Mouse (Mus musculus): Measurements from ENCODE around the gene Daam2. TPM values are rescaled to one million over a fixed set of nuclear protein-coding genes. Genes with fewer than 3 reads are reported as not detected.
"Not testable (repeated sequence)": the region's sequence is repeated elsewhere in the genome, so short reads cannot be mapped to it uniquely, and the experiment has no call there.

Daam2 gene
- polyA plus RNA-seq, 1 experiment from 2014 or later: 1.2 TPM

DNA sequence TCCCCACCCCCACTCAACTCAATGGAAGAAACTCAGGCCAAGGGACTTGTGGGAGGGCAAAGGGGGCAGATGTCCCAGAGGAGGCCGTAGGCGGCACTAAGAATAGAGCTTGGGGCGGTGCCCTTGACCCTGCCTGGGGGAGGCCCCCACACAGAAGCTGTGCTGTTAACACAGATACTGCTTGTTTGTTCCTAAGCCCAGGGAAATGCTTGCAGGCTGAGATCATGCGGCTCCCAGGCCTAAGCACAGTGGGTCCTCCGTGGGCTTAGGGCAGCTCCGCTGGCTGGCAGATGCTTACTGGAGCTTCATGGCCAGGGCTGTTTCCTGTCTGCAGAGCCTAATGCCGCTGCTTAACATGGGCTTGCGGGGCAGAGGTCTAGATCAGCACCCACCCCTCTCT is 91.5 kb downstream of the Daam2 start:
- Histone ChIP-seq H3K36me3 (ENCODE audit: poor library complexity, severe bottlenecking) (no peaks in the 10 kb centered on the region), H3K4me2 (no peak overlapping the region), H3K9me3 (replicated peaks) (no peaks in the 10 kb centered on the region), H3K4me1 (0 out of 2 replicates have a peak, but pooled peaks cover 6% of the 10 kb centered on the region), H3K4me3 (no peak overlapping the region), H3K27me3 (no peaks in the 10 kb centered on the region), H3K27ac (no peak overlapping the region), H3K9ac (no peak overlapping the region)
- WGBS: 69% methylated on average over 8 of the region's 8 CpGs
- ATAC-seq: peak; percentile 68

- no peak overlapping the region for H3K4me3 ChIP-seq
- no peaks in the 10 kb centered on the region for H3K9me3 ChIP-seq (replicated peaks)
- H3K27ac ChIP-seq: no peak overlapping the region
- H3K4me2 ChIP-seq: no peak overlapping the region
- no peak overlapping the region for H3K9ac ChIP-seq
- H3K36me3 ChIP-seq (ENCODE audit: poor library complexity, severe bottlenecking): no peaks in the 10 kb centered on the region
- H3K27me3 ChIP-seq: no peaks in the 10 kb centered on the region
- peak; percentile 12; the same call in 1 of the 2 replicates for ATAC-seq
- 39% methylated on average over 4 of the region's 4 CpGs for WGBS
- H3K4me1 ChIP-seq: 0 out of 2 replicates have a peak, but pooled peaks cover 6% of the 10 kb centered on the region
Measured at GRCm38 (mm10) chr17:49468223-49468622, 95.9 kb downstream of the Daam2 start.

GRCm38 (mm10) chr17:49464884-49465283 is 99.3 kb downstream of the Daam2 start:
- no peaks in the 10 kb centered on the region for H3K4me1 ChIP-seq
- no peaks in the 10 kb centered on the region for H3K36me3 ChIP-seq (ENCODE audit: poor library complexity, severe bottlenecking)
- no peaks in the 10 kb centered on the region for H3K9me3 ChIP-seq (replicated peaks)
- 80% methylated on average over 3 of the region's 3 CpGs for WGBS
- H3K27ac ChIP-seq: no peak overlapping the region
- no peak overlapping the region for H3K4me2 ChIP-seq
- H3K27me3 ChIP-seq: no peaks in the 10 kb centered on the region
- ATAC-seq: no peak
- H3K4me3 ChIP-seq: no peak overlapping the region
- H3K9ac ChIP-seq: no peak overlapping the region

DNA sequence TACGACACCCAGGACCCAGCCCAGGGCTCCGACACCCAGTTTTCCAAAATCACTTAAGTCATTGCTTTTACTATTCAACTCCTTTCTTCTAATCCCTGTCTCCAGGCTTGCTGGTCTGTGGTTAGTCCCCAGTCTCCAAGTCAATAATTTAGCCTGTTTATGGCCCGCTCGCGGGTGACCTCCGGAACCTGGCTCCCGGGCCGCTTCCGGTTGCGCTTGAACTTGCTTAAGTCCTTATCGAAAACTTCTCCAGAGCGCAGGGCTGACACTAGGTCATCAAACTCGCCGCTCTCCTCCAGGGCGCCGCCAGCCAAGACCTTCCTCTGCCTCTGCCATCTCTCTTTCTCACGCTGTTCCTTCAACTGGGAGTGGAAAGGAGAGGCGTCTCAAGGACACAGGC is 105.8 kb downstream of the Daam2 start:
- no peak overlapping the region for H3K9ac ChIP-seq
- ATAC-seq: no peak
- WGBS: 97% methylated on average over 18 of the region's 18 CpGs

DNA sequence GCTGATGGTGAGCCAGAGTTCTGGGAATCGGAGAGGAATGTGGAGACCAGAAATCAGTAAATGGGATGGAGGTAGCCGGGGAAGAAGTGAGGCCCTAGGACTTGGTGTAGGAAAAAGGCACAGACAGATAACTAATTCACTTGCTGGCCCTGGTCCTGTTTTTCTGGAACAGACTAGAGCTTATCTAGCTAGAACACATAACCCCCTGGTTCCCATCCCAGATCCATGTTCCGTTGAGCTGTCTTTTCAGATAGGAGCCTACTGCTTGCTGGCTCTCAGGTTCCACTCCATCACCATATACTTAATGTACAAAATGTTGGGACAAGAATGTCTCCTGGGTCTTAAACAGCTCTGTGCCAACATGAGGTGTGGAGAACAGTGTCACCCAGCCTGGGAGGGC is 106.3 kb downstream of the Daam2 start:
- no peak overlapping the region for H3K9ac ChIP-seq
- no peak overlapping the region for H3K4me2 ChIP-seq
- no peak overlapping the region for H3K27ac ChIP-seq
- no peak overlapping the region for H3K4me3 ChIP-seq
- no peaks in the 10 kb centered on the region for H3K9me3 ChIP-seq (replicated peaks)
- peaks cover 16% of the 10 kb centered on the region for H3K36me3 ChIP-seq (ENCODE audit: poor library complexity, severe bottlenecking)
- H3K27me3 ChIP-seq: no peaks in the 10 kb centered on the region
- no peaks in the 10 kb centered on the region for H3K4me1 ChIP-seq
- 97% methylated on average over 3 of the region's 3 CpGs for WGBS
- ATAC-seq: no peak

More for the DNA sequence above, 105.8 kb downstream of the Daam2 start:
- no peak overlapping the region for H3K27ac ChIP-seq
- no peak overlapping the region for H3K4me3 ChIP-seq
- H3K27me3 ChIP-seq: no peaks in the 10 kb centered on the region
- H3K9me3 ChIP-seq (replicated peaks): no peaks in the 10 kb centered on the region
- H3K36me3 ChIP-seq (ENCODE audit: poor library complexity, severe bottlenecking): peaks cover 16% of the 10 kb centered on the region
- no peaks in the 10 kb centered on the region for H3K4me1 ChIP-seq
- H3K4me2 ChIP-seq: no peak overlapping the region

- no peaks in the 10 kb centered on the region for H3K4me1 ChIP-seq
- no peak overlapping the region for H3K9ac ChIP-seq
- H3K36me3 ChIP-seq (ENCODE audit: poor library complexity, severe bottlenecking): peaks cover 20% of the 10 kb centered on the region
- no peaks in the 10 kb centered on the region for H3K27me3 ChIP-seq
- no peak overlapping the region for H3K27ac ChIP-seq
- ATAC-seq: no peak
- no peaks in the 10 kb centered on the region for H3K9me3 ChIP-seq (replicated peaks)
- no peak overlapping the region for H3K4me2 ChIP-seq
- no peak overlapping the region for H3K4me3 ChIP-seq
- 80% methylated on average over 4 of the region's 4 CpGs for WGBS
Measured at GRCm38 (mm10) chr17:49456334-49456733, 107.8 kb downstream of the Daam2 start.

DNA sequence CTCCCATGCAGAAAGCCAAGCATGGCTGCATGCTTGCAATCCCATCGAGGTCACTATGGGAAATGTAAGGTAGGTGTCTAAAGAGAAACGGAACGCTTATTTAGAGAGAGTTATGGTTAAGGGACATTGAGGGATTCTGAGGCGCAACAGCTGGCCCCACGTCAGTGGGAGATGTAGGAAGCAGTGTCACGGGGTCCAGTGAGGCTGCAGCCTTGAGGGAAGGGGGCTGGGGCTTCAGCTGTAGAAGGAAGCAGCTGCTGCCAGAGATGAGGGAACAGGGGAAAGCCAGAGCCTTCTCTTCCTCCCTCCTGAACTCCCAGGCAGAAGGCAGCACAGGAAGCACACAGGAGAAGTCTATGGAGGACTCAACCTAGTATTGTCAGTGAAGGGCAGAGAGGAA is 113.2 kb downstream of the Daam2 start:
- H3K27me3 ChIP-seq: no peaks in the 10 kb centered on the region
- H3K4me1 ChIP-seq: 0 out of 2 replicates have a peak, but pooled peaks cover 4% of the 10 kb centered on the region
- no peak for ATAC-seq

DNA sequence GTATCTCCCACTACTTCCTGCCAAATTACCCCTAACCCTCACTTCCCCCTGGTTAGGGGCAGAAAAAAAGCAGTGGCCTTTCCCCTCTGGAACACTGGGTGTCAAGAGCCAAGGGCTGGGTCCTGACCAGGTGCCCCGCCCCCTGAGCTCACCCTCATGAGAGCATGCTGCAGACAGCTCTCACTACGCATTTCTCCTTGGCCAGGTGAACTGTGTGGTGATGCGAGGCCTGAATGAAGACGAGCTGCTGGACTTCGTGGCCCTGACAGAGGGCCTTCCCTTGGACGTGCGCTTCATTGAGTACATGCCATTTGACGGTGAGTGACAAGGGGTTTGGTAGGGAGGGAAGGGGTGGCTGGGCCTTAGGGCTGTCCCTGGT is 114.9 kb downstream of the Daam2 start:
- no peak for ATAC-seq
- H3K9me3 ChIP-seq (replicated peaks): no peaks in the 10 kb centered on the region
- no peaks in the 10 kb centered on the region for H3K27me3 ChIP-seq
- H3K4me2 ChIP-seq: no peak overlapping the region
- no peak overlapping the region for H3K27ac ChIP-seq
- H3K4me3 ChIP-seq: no peak overlapping the region
- 84% methylated on average over 8 of the region's 8 CpGs for WGBS
- peaks cover 19% of the 10 kb centered on the region for H3K36me3 ChIP-seq (ENCODE audit: poor library complexity, severe bottlenecking)
- 0 out of 2 replicates have a peak, but pooled peaks cover 4% of the 10 kb centered on the region for H3K4me1 ChIP-seq
- no peak overlapping the region for H3K9ac ChIP-seq

More for the DNA sequence above, 113.2 kb downstream of the Daam2 start:
- Histone ChIP-seq H3K9me3 (replicated peaks) (no peaks in the 10 kb centered on the region), H3K4me3 (no peak overlapping the region), H3K9ac (no peak overlapping the region), H3K4me2 (no peak overlapping the region), H3K27ac (no peak overlapping the region), H3K36me3 (ENCODE audit: poor library complexity, severe bottlenecking) (peaks cover 32% of the 10 kb centered on the region)
- 91% methylated on average over 6 of the region's 6 CpGs for WGBS

- Histone ChIP-seq H3K9ac (no peak overlapping the region), H3K27me3 (no peaks in the 10 kb centered on the region), H3K9me3 (replicated peaks) (no peaks in the 10 kb centered on the region), H3K4me1 (0 out of 2 replicates have a peak, but pooled peaks cover 4% of the 10 kb centered on the region), H3K4me2 (no peak overlapping the region), H3K36me3 (ENCODE audit: poor library complexity, severe bottlenecking) (peaks cover 16% of the 10 kb centered on the region), H3K27ac (no peak overlapping the region), H3K4me3 (no peak overlapping the region)
- ATAC-seq: peak; percentile 30; the same call in 1 of the 2 replicates
- WGBS: 79% methylated on average over 9 of the region's 9 CpGs
Measured at GRCm38 (mm10) chr17:49448570-49449229, 115.4 kb downstream of the Daam2 start.

DNA sequence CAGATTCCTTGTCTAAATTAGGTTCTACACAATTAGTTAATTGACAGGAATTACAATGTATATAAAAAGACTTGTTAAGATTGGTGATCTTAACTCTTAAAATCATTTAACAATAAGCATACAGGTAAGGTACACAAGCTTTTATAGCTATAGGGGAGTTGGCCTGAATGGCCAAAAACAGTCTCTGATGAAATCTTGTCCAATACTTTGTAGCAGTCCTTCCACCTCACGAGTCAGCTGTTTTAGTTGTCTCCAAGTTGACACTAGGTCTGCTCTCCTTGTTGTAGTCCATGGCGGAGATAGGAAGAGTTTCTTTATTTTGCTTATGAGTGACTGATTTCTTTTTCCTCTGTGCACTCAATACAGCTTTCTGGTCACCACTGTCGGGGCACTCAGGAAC is 121.3 kb downstream of the Daam2 start:
- ATAC-seq; H3K4me3 ChIP-seq; H3K9me3 ChIP-seq (replicated peaks); H3K27ac ChIP-seq; H3K27me3 ChIP-seq; H3K4me1 ChIP-seq; H3K4me2 ChIP-seq; H3K9ac ChIP-seq: not testable (repeated sequence)
- 82% methylated on average over 3 of the region's 3 CpGs for WGBS
- H3K36me3 ChIP-seq (ENCODE audit: poor library complexity, severe bottlenecking): peaks cover 16% of the 10 kb centered on the region; the same call in 1 of the 2 replicates

GRCm38 (mm10) chr17:49440331-49441130 is 123.6 kb downstream of the Daam2 start:
- ATAC-seq: no peak
- no peaks in the 10 kb centered on the region for H3K4me1 ChIP-seq
- WGBS: 88% methylated on average over 14 of the region's 14 CpGs

DNA sequence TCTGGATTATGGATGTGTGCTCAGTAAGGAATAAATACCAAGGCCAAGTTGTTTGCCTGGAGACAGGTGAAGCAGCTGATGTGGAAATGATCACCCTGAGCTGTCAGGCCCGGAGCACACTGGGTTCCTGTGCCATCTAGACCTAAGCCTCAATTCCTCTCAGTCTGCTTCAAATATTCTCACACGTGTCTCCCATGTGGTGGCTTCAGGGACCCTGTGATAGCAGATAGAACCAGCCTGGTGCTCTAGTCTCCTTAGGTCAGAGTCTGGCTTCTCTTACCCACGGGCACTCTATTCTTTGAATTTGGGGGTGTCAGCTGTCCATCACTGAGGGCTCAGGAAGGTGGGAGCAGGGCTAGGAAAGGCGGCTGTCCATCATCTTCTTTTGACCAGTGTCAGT is 124.4 kb downstream of the Daam2 start:
- Histone ChIP-seq H3K9me3 (replicated peaks) (no peaks in the 10 kb centered on the region; the same call in 1 of the 2 replicates), H3K27me3 (no peaks in the 10 kb centered on the region), H3K4me3 (no peak overlapping the region), H3K4me1 (no peaks in the 10 kb centered on the region), H3K36me3 (ENCODE audit: poor library complexity, severe bottlenecking) (peaks cover 38% of the 10 kb centered on the region), H3K4me2 (no peak overlapping the region), H3K27ac (no peak overlapping the region), H3K9ac (no peak overlapping the region)
- 88% methylated on average over 4 of the region's 4 CpGs for WGBS
- ATAC-seq: no peak

More at GRCm38 (mm10) chr17:49440331-49441130, 123.6 kb downstream of the Daam2 start:
- H3K9me3 ChIP-seq (replicated peaks): no peaks in the 10 kb centered on the region; the same call in 1 of the 2 replicates
- H3K27me3 ChIP-seq: no peaks in the 10 kb centered on the region
- H3K4me3 ChIP-seq: no peak overlapping the region
- no peak overlapping the region for H3K9ac ChIP-seq
- no peak overlapping the region for H3K27ac ChIP-seq
- H3K36me3 ChIP-seq (ENCODE audit: poor library complexity, severe bottlenecking): peaks cover 29% of the 10 kb centered on the region
- no peak overlapping the region for H3K4me2 ChIP-seq

Measured in forebrain, embryonic 13.5 days (tissue).